Mouse (Mus musculus) erythroblast, embryonic 14.5 days (primary cell): ENCODE measurements around the gene Gm49396. TPM values are rescaled to one million over a fixed set of nuclear protein-coding genes. Genes with fewer than 3 reads are reported as not detected.

Experiments used
- H3K27me3 ChIP-seq: 2 replicates; pipeline ENCODE4 v1.6.1; 2012; ENCODE audit warnings: inconsistent platforms; ENCODE audit not compliant: control insufficient read depth
- H3K36me3 ChIP-seq: 2 replicates; pipeline ENCODE4 v1.6.1; 2012; ENCODE audit warnings: mild to moderate bottlenecking, inconsistent platforms; ENCODE audit not compliant: control insufficient read depth
- H3K4me1 ChIP-seq: 2 replicates; pipeline ENCODE4 v1.6.1; 2012; ENCODE audit warnings: inconsistent platforms; ENCODE audit not compliant: control insufficient read depth
- H3K4me3 ChIP-seq: replicated peaks from 2 replicates; pipeline ENCODE3; 2012; ENCODE audit warnings: moderate library complexity, mild to moderate bottlenecking, inconsistent platforms
- H3K9me3 ChIP-seq: 2 replicates; pipeline ENCODE4 v1.6.1; 2012; ENCODE audit warnings: low read length, inconsistent platforms, mixed read lengths; ENCODE audit not compliant: control insufficient read depth
- GATA1 ChIP-seq: IDR thresholded peaks from 2 replicates; pipeline ENCODE4 v1.6.1; 2012; ENCODE audit warnings: low read length, inconsistent platforms, mixed read lengths
- TAL1 ChIP-seq: IDR thresholded peaks from 3 replicates; pipeline ENCODE4 v1.6.1; 2012; ENCODE audit warnings: low read length, inconsistent platforms, mixed read lengths
- polyA plus RNA-seq: library from polyadenylated mRNA; stranded (reverse); fragments of >175 nt; gene quantifications from 2 replicates; pipeline ENCODE4 v1.2.3, GENCODE M21; 2012

Gm49396 gene
- polyA plus RNA-seq, result 0.15 and 0.18 TPM in 2 replicates

GRCm38 (mm10) chr7:30563117-30563905 lies at the start of gene Gm49396, which contains the start of the genes U2af1l4 and Psenen:
TSS of gene Gm49396 (plus strand) at chr7:30563344.
TSS of gene U2af1l4 (plus strand) at chr7:30563301.
TSS of gene Psenen (minus strand) at chr7:30563627.
- Histone ChIP-seq H3K27me3 (no peaks in the 10 kb centered on the region), H3K9me3 (no peaks in the 10 kb centered on the region), H3K4me3 (peak within 1 kb of the TSS; percentile 94), H3K36me3 (peaks cover 51% of the 10 kb centered on the region), H3K4me1 (peaks cover 56% of the 10 kb centered on the region)
- TF ChIP-seq TAL1, result no peak

DNA sequence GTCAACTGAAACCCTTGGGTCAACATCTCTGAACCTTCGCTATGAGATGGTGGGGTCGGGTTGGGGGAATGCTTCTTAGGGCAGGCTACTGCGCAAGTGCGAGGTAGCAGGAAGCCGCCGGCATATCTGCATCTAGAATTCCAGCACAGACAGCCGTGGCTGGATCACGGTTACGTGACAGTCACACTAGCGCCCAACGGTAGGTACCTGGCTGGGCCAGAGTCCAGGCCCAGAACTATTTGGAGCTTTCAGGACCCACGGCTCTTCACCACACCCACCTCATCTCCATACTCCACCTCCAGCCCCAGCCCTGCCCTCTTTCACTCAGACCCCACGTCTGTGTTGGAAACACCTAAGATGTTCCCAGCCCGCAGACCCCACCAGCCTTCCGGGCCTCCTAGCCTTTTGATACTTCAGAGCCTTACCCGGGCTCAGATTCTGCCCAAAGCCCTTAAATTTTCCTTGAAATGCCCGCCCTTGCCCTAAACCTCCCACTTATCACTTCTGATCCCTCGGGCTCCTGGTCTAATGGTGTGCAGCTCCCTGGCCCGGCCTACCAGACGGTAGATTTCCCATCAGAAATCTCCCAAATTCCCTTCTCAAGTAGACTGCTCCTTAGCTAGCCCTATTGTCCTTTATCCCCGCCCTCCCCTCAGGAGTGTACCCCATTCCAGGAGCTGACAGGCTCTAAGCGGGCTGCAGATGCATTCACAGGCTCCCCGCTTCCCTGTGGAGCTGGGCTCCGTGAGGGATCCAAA lies 48.0 kb upstream of the Gm49396 start:
- H3K36me3 ChIP-seq, result no peaks in the 10 kb centered on the region; the same call in 1 of the 2 replicates
- TF ChIP-seq TAL1 (no peak), GATA1 (no peak)
- no peaks in the 10 kb centered on the region for H3K4me1 ChIP-seq
- 0 out of 2 replicates have a peak, but pooled peaks cover 2% of the 10 kb centered on the region for H3K27me3 ChIP-seq
- no peaks in the 10 kb centered on the region for H3K9me3 ChIP-seq
- no peak overlapping the region for H3K4me3 ChIP-seq

GRCm38 (mm10) chr7:30518325-30518724 lies 44.8 kb upstream of the Gm49396 start:
- TF ChIP-seq TAL1 (no peak), GATA1 (no peak)
- H3K27me3 ChIP-seq, result no peaks in the 10 kb centered on the region
- no peaks in the 10 kb centered on the region for H3K4me1 ChIP-seq

DNA sequence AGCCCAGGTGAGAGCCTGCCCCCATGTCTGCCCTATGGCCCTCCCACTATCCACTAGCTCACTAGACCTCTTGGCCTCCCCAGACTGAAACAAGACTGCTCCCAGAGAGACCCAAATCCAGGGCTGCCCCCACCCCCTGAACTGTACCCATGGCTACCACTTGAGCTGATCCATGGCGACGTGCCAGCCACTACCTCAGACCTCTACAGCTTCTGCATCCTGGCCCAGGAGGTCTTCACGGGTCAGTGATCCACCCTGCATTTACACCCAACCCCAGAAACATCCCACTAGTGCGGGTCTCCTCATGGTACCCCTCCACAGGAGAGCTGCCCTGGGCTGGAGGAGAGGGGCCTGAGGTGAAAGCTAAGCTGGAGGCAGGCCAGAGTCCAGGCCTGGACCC lies 42.7 kb upstream of the Gm49396 start:
- no peaks in the 10 kb centered on the region for H3K9me3 ChIP-seq
- H3K27me3 ChIP-seq, result no peaks in the 10 kb centered on the region
- H3K4me3 ChIP-seq, result no peak overlapping the region
- H3K36me3 ChIP-seq, result peaks cover 25% of the 10 kb centered on the region
- no peak for TF ChIP-seq GATA1
- no peak for TF ChIP-seq TAL1
- H3K4me1 ChIP-seq, result no peaks in the 10 kb centered on the region

More at GRCm38 (mm10) chr7:30518325-30518724, 44.8 kb upstream of the Gm49396 start:
- H3K36me3 ChIP-seq, result peaks cover 5% of the 10 kb centered on the region
- H3K9me3 ChIP-seq, result no peaks in the 10 kb centered on the region
- H3K4me3 ChIP-seq, result no peak overlapping the region

DNA sequence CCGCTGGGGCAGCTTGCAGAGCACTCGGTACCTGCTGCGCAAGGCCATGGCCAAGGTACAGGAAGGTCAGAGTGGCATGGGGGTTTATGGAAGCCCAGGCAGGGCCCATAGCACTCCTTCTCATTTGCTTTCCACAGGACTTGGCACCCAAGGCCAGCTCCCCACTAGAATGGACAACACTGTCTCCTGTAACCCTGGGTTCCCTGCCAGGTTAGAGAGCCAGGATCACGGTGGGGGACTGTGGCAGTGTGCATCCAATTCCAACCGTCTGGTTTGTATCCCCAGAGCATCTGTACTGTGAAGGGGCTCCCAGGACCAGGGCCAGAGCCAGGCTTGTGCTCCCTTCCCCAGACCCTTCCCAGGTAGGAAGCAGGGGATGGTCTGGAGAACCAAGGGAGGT lies 42.3 kb upstream of the Gm49396 start:
- H3K4me1 ChIP-seq, result no peaks in the 10 kb centered on the region
- TF ChIP-seq TAL1 (no peak), GATA1 (no peak)
- H3K9me3 ChIP-seq, result no peaks in the 10 kb centered on the region
- no peaks in the 10 kb centered on the region for H3K27me3 ChIP-seq
- no peak overlapping the region for H3K4me3 ChIP-seq
- peaks cover 30% of the 10 kb centered on the region for H3K36me3 ChIP-seq

- H3K27me3 ChIP-seq, result no peaks in the 10 kb centered on the region
- no peak overlapping the region for H3K4me3 ChIP-seq
- no peaks in the 10 kb centered on the region for H3K9me3 ChIP-seq
- no peaks in the 10 kb centered on the region for H3K4me1 ChIP-seq
- TF ChIP-seq TAL1 (no peak), GATA1 (no peak)
- H3K36me3 ChIP-seq, result peaks cover 50% of the 10 kb centered on the region
These were observed 40.3 kb upstream of the Gm49396 start for GRCm38 (mm10) chr7:30522871-30523270.

DNA sequence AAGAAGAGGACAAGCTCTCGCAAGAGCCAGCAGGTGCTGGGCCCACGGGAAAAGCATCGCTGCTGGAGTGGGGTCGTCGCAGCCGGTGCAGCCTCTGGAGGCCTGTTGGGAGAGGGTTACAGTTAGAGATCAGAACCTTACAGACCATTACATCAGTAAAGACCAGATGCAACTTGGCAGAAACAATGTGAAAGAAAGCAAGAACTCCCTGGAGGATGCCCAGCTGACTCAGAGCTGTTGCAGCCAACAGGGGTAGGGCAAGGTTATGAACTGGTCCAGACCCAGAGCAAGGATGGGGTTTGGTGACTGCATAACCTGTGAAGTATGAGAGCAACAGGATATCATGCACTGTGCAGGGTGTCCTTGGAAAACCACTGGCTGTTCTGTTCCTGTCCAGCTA lies 38.7 kb upstream of the Gm49396 start:
- Histone ChIP-seq H3K4me3 (no peak overlapping the region), H3K27me3 (no peaks in the 10 kb centered on the region), H3K9me3 (no peaks in the 10 kb centered on the region), H3K36me3 (peaks cover 66% of the 10 kb centered on the region), H3K4me1 (peaks cover 3% of the 10 kb centered on the region)
- TF ChIP-seq GATA1 (no peak), TAL1 (no peak)

GRCm38 (mm10) chr7:30525954-30526353 lies 37.2 kb upstream of the Gm49396 start:
- Histone ChIP-seq H3K9me3 (no peaks in the 10 kb centered on the region), H3K4me1 (peaks cover 3% of the 10 kb centered on the region), H3K4me3 (no peak overlapping the region), H3K27me3 (no peaks in the 10 kb centered on the region), H3K36me3 (peaks cover 81% of the 10 kb centered on the region)
- TF ChIP-seq TAL1 (no peak), GATA1 (no peak)

DNA sequence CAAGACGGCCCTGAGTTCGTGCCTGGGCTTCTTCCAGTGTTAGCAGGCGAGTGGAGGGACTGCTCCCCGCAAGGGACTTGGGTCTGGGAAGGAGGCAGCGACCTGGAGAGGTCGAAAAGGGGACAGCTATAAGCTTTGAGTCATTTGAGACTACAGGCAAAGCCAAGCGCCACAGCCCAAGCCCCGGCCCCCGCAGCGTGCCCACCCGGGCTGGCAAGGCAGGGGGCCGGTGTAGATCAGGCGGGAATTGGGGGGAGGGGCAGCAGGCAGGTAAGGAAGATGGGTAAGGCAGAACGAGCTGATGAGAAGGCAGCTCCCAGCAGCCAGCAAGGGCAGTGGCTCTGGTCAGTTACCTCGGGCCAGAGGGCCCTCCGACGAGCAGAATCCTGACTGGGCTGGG lies 36.7 kb upstream of the Gm49396 start:
- Histone ChIP-seq H3K4me1 (peaks cover 5% of the 10 kb centered on the region), H3K27me3 (no peaks in the 10 kb centered on the region), H3K9me3 (no peaks in the 10 kb centered on the region), H3K36me3 (peaks cover 85% of the 10 kb centered on the region), H3K4me3 (no peak overlapping the region)
- TF ChIP-seq TAL1, result no peak
- no peak for TF ChIP-seq GATA1
